Mouse (Mus musculus) heart, embryonic 13.5 days (tissue): Measurements from ENCODE around the gene Tcp10c. TPM values are rescaled to one million over a fixed set of nuclear protein-coding genes. Genes with fewer than 3 reads are reported as not detected.
"Not testable (repeated sequence)": the region's sequence is repeated elsewhere in the genome, so short reads cannot be mapped to it uniquely, and the experiment has no call there.

ENCODE experiments used
- ATAC-seq: fragments of 200-750 bp; cut with Nextera tagmentation; 2 replicates; pipeline ENCODE4 v1.8.0; 2017; ENCODE audit warnings: moderate TSS enrichment; ENCODE audit not compliant: insufficient number of reproducible peaks, low FRiP score, low TSS enrichment; ENCODE audit errors: extremely low read depth
- H3K27ac ChIP-seq: fragments of 300-500 bp; sonication (generic); replicated peaks from 2 replicates; pipeline ENCODE4 v1.5.1; 2015; ENCODE audit warnings: moderate library complexity, mild to moderate bottlenecking, inconsistent platforms
- H3K27me3 ChIP-seq: fragments of 300-500 bp; sonication (generic); replicated peaks from 2 replicates; pipeline ENCODE4 v1.6.1; 2015; ENCODE audit warnings: mild to moderate bottlenecking, inconsistent platforms
- H3K36me3 ChIP-seq: fragments of 300-500 bp; sonication (generic); 2 replicates; pipeline ENCODE4 v1.6.1; 2015; ENCODE audit warnings: mild to moderate bottlenecking, inconsistent platforms
- H3K4me1 ChIP-seq: fragments of 300-500 bp; sonication (generic); 2 replicates; pipeline ENCODE4 v1.6.1; 2015; ENCODE audit warnings: inconsistent platforms
- H3K4me2 ChIP-seq: fragments of 300-500 bp; sonication (generic); 2 replicates; pipeline ENCODE4 v1.6.1; 2015; ENCODE audit warnings: inconsistent platforms, mild to moderate bottlenecking, moderate library complexity
- H3K4me3 ChIP-seq: fragments of 300-500 bp; sonication (generic); 2 replicates; pipeline ENCODE4 v1.5.1; 2015; ENCODE audit warnings: moderate library complexity, mild to moderate bottlenecking, inconsistent platforms
- H3K9ac ChIP-seq: fragments of 300-500 bp; sonication (generic); 2 replicates; pipeline ENCODE4 v1.6.1; 2015; ENCODE audit warnings: inconsistent platforms, mild to moderate bottlenecking, moderate library complexity
- H3K9me3 ChIP-seq: fragments of 300-500 bp; sonication (generic); 2 replicates; pipeline ENCODE4 v1.6.1; 2016; ENCODE audit warnings: inconsistent platforms
- WGBS: fragments of 180-500 bp; shearing (Covaris S2); methylation state at CpG from one replicate; pipeline ENCODE4 v1.1.7; 2015; ENCODE audit warnings: mixed read lengths; 5-methylcytosine and 5-hydroxymethylcytosine counted together
- polyA plus RNA-seq: library from polyadenylated mRNA; unstranded; fragments of >200 nt; fragmentation: Nextera tagmentation; extraction: Ambion mirVana; gene quantifications from 2 replicates; pipeline ENCODE4 v1.2.1, GENCODE M21; 2015

Gene Tcp10c
- polyA plus RNA-seq, 1 experiment from 2014 or later: not detected

GRCm38 (mm10) chr17:13349563-13349962 lies 4.8 kb upstream of the Tcp10c start:
- ATAC-seq, H3K4me3 ChIP-seq, H3K36me3 ChIP-seq, H3K9ac ChIP-seq, H3K4me1 ChIP-seq, H3K27me3 ChIP-seq, H3K27ac ChIP-seq, H3K4me2 ChIP-seq: not testable (repeated sequence)
- WGBS: 68% methylated on average over 4 of the region's 5 CpGs
- H3K9me3 ChIP-seq: peaks cover 19% of the 10 kb centered on the region

DNA sequence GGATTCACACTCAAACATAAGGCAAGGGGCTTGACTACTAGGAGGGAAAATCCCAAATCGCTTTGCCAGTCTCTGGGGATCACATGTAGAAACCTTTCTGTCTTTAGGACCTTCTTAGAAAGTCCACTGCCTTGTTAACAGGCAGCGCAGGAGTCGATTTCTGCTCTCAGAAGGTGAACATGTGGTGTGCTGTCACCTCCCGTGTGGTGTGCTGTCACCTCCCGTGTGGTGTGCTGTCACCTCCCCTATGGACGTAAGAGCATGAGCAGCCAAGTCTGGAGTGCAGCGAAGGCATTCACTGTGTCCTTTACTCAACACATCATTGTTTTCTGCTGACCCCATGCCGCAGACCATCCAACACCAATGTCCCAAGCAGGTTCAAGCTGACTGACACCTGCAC lies 1.1 kb upstream of the Tcp10c start:
- H3K27me3 ChIP-seq, H3K4me3 ChIP-seq, H3K27ac ChIP-seq, H3K4me1 ChIP-seq, H3K9ac ChIP-seq, H3K4me2 ChIP-seq, H3K36me3 ChIP-seq, ATAC-seq: not testable (repeated sequence)
- WGBS: 74% methylated on average over 8 of the region's 8 CpGs
- H3K9me3 ChIP-seq: peaks cover 29% of the 10 kb centered on the region

GRCm38 (mm10) chr17:13362489-13362888 lies 8.1 kb downstream of the Tcp10c start:
- WGBS: 65% methylated on average over 2 of the region's 2 CpGs
- peak; percentile 26; the same call in 1 of the 2 replicates for ATAC-seq
- not testable (repeated sequence) for H3K4me1 ChIP-seq, H3K27ac ChIP-seq, H3K9ac ChIP-seq, H3K36me3 ChIP-seq, H3K4me2 ChIP-seq, H3K27me3 ChIP-seq, H3K4me3 ChIP-seq
- H3K9me3 ChIP-seq: peaks cover 20% of the 10 kb centered on the region

DNA sequence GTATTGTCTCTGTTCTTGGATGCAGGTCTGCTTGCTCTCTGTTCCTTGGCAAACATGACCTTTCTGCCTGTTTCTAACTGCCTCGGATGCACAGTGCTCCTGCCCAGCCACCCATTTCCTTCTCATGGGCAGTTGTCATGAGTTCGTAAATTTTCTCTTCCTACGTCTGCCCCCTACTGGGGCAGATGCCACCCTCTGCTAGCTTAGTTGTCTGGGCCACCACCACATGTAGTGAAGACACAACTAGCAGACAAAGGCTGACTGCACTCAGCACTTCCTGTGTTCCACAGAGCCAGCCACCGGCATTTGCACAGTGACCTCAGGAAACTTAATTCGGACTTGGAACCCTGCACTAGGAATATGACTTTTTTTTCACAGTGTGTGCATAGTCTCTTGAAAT lies 9.4 kb downstream of the Tcp10c start:
- WGBS: 84% methylated on average over 5 of the region's 5 CpGs
- H3K36me3 ChIP-seq, H3K4me1 ChIP-seq, H3K4me2 ChIP-seq, H3K4me3 ChIP-seq, H3K27ac ChIP-seq, H3K9ac ChIP-seq, ATAC-seq, H3K27me3 ChIP-seq: not testable (repeated sequence)
- peaks cover 21% of the 10 kb centered on the region for H3K9me3 ChIP-seq

DNA sequence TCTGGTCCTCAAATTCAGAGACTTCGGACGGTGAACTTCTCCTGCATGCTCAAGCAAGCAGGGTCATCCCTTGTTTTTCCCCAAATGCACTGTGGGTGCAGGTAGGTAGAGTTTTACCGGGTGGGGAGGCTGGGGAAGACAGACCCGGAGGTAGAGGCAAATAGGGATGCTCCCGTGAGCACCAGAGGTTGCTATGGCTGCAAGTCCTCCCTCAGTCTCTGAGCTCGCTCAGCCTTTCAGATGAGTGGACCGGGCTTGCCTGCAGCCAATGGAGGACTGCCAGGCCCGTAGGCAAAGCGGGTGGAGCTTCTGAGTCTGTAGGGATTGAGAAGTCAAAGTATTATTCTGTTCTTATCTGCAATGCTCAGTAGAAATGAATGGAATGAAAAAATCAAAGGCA lies 9.8 kb downstream of the Tcp10c start:
- H3K36me3 ChIP-seq, H3K27ac ChIP-seq, H3K9ac ChIP-seq, ATAC-seq, H3K4me3 ChIP-seq, H3K4me2 ChIP-seq, H3K4me1 ChIP-seq, H3K27me3 ChIP-seq: not testable (repeated sequence)
- WGBS: 75% methylated on average over 9 of the region's 9 CpGs
- peaks cover 24% of the 10 kb centered on the region for H3K9me3 ChIP-seq

GRCm38 (mm10) chr17:13367181-13367580 lies 12.8 kb downstream of the Tcp10c start:
- peaks cover 37% of the 10 kb centered on the region for H3K9me3 ChIP-seq
- H3K27ac ChIP-seq, H3K36me3 ChIP-seq, H3K4me1 ChIP-seq, H3K4me3 ChIP-seq, H3K4me2 ChIP-seq, ATAC-seq, H3K27me3 ChIP-seq, H3K9ac ChIP-seq: not testable (repeated sequence)
- WGBS: 82% methylated on average over 9 of the region's 9 CpGs

DNA sequence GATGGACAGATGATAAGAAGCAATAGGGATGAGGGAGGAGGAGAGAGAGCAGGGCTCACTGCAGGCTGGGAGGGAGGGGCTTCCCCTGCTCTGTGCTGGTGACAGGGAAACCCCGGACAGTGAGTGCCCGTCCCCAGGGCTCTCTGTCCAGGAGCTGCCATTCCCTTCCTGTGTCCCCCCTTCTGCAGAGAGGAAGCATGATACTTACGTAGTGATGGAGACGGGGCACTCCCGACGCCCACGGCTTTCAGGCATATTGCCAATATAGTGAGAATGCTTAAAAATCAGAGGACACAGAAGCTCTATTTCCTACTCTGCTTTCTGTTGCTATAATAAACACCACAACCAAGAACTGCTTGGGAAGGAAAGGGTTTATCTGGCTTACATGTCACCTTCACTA lies 14.3 kb downstream of the Tcp10c start:
- peaks cover 37% of the 10 kb centered on the region for H3K9me3 ChIP-seq
- H3K9ac ChIP-seq, H3K27ac ChIP-seq, H3K27me3 ChIP-seq, H3K4me2 ChIP-seq, H3K36me3 ChIP-seq, H3K4me3 ChIP-seq, ATAC-seq, H3K4me1 ChIP-seq: not testable (repeated sequence)
- WGBS: 75% methylated on average over 7 of the region's 7 CpGs

DNA sequence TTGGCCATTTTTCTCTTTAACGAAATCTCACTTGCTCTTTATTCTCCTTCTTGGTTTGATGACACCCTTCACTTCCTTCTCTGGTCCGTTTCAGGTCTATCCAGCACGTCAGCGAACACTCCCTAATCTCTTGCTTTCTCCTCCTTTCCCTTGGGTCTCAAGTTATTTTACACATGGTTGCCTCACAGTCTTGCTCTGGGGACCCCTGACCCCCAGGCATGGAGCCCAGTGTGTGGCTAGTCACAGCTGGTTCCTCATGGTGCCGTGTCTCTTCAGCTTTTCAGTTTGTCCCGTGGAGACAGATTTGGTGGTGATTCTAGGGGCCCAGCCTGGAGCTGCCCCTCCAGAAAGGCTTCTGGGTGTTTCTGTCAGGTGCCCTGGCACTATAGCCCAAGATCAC lies 16.4 kb downstream of the Tcp10c start:
- WGBS: 61% methylated on average over 6 of the region's 6 CpGs
- H3K27ac ChIP-seq, H3K4me3 ChIP-seq, ATAC-seq, H3K36me3 ChIP-seq, H3K4me2 ChIP-seq, H3K9ac ChIP-seq, H3K27me3 ChIP-seq, H3K4me1 ChIP-seq: not testable (repeated sequence)
- H3K9me3 ChIP-seq: peaks cover 32% of the 10 kb centered on the region

GRCm38 (mm10) chr17:13378341-13378740 lies 24.0 kb downstream of the Tcp10c start:
- ATAC-seq, H3K4me2 ChIP-seq, H3K4me1 ChIP-seq, H3K27me3 ChIP-seq, H3K4me3 ChIP-seq, H3K36me3 ChIP-seq, H3K9ac ChIP-seq, H3K27ac ChIP-seq: not testable (repeated sequence)
- 70% methylated on average over 3 of the region's 3 CpGs for WGBS
- H3K9me3 ChIP-seq: peaks cover 15% of the 10 kb centered on the region

GRCm38 (mm10) chr17:13379951-13380615 lies 25.7 kb downstream of the Tcp10c start:
- not testable (repeated sequence) for H3K36me3 ChIP-seq, H3K27ac ChIP-seq, H3K4me2 ChIP-seq, H3K9ac ChIP-seq, H3K4me1 ChIP-seq, H3K4me3 ChIP-seq, ATAC-seq, H3K27me3 ChIP-seq
- peaks cover 15% of the 10 kb centered on the region for H3K9me3 ChIP-seq
- WGBS: 69% methylated on average over 7 of the region's 7 CpGs

DNA sequence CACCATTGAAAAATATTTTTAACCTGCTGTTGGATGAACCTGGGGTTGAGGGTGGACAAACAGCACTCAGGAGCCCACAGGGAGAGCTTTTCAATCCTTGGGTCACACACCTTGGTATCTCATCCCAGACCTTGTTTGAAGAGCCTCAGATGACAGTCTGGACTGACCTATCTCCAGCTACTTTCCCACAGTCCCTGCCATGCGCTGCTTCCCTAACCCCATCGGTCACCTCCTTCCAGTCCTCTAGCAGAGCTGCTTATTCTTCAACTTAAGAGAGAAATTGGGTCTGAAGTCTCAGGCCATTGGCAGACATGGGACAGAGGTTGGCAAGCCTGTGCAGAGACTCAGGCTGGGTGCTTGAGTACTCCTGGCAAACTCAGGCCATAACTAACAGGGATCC lies 26.9 kb downstream of the Tcp10c start:
- not testable (repeated sequence) for H3K4me3 ChIP-seq, H3K4me2 ChIP-seq, H3K27me3 ChIP-seq, H3K9ac ChIP-seq, H3K4me1 ChIP-seq, ATAC-seq, H3K27ac ChIP-seq, H3K36me3 ChIP-seq
- peaks cover 16% of the 10 kb centered on the region for H3K9me3 ChIP-seq
- WGBS: 85% methylated on average over 2 of the region's 2 CpGs

DNA sequence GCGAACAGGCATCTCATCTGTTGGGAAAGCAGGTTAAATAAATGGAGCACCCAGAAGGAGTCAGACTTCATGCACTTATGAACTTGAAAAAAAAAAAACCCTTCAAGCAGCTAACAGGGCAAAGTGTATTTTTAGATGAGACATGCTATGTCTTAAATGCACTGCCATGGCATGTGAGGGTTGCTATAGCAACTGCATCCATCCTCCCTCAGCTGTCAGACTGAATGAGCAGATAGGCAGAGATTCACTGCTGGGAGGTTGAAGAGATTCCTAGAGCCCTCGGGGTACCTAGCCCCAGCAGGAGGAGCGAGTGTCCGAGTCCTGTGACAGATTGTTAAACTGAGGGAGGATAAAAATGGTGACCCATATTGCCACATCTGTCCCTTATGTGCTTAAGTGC lies 36.6 kb downstream of the Tcp10c start:
- H3K4me3 ChIP-seq, H3K36me3 ChIP-seq, H3K27me3 ChIP-seq, ATAC-seq, H3K4me1 ChIP-seq, H3K9ac ChIP-seq, H3K27ac ChIP-seq, H3K4me2 ChIP-seq: not testable (repeated sequence)
- WGBS: 71% methylated on average over 1 of the region's 4 CpGs
- H3K9me3 ChIP-seq: peaks cover 15% of the 10 kb centered on the region
